In genomic region chr11:119273186-119273930, GRCm38 (mm10) we compare ENCODE assay signal across 12 mouse cellular contexts. TPM values are rescaled to one million over a fixed set of nuclear protein-coding genes. Genes with fewer than 3 reads are reported as not detected.
DNase-seq lines count a peak whose midpoint lies in the region; ATAC-seq and TF ChIP-seq lines count a peak whose summit lies in the region.
"Had no signal": no experiment of that assay in that cellular context is flagged by ENCODE, and none has a peak within 500 bp of the region (broad histone marks: within the 10 kb centered on the region; RNA-seq: fewer than 3 reads in every experiment).

No protein-coding gene starts in this region.

- peak; percentile 13; the same call in 1 of the 2 replicates for ATAC-seq in lung, postnatal 0 days
- no peak for ATAC-seq in hindbrain, embryonic 16.5 days
- ATAC-seq: midbrain, embryonic 16.5 days had no signal

- no peak overlapping the region for H3K4me3 ChIP-seq in heart, adult 2 months
- H3K4me3 ChIP-seq in heart, embryonic 10.5 days: no peak overlapping the region
- no peak overlapping the region for H3K4me3 ChIP-seq in lung, postnatal 0 days (ENCODE audit: low read depth, low read length)
- no peak overlapping the region for H3K4me3 ChIP-seq in bone marrow, adult 2 months (replicated peaks; ENCODE audit: control insufficient read depth, low read depth, low read length)
- no peak overlapping the region for H3K4me3 ChIP-seq in small intestine, adult 2 months (ENCODE audit: low read depth, low read length)
- H3K4me3 ChIP-seq in hindbrain, embryonic 16.5 days (ENCODE audit: low read length): no peak overlapping the region
- H3K4me3 ChIP-seq: forebrain, embryonic 12.5 days; hindbrain, embryonic 10.5 days; liver, embryonic 15.5 days had no signal

- H3K79me2 ChIP-seq in heart, adult 2 months (replicated peaks; ENCODE audit: control insufficient read depth, insufficient read depth, low read length): no peaks in the 10 kb centered on the region

- no peak for TF ChIP-seq EP300 in heart, adult 2 months (IDR thresholded peaks at IDR 0.05; ENCODE audit: insufficient read depth, low read depth, low read length)
- TF ChIP-seq EP300 in lung, postnatal 0 days (IDR thresholded peaks at IDR 0.05): no peak

- TF ChIP-seq CTCF in heart, adult 2 months (IDR thresholded peaks at IDR 0.05): peak; percentile 52
- TF ChIP-seq CTCF in lung, postnatal 0 days (IDR thresholded peaks at IDR 0.05): peak; percentile 46; the same call in 1 of the 2 replicates
- TF ChIP-seq CTCF in bone marrow, adult 2 months (IDR thresholded peaks at IDR 0.05; ENCODE audit: control insufficient read depth, insufficient read depth, low read length): peak; percentile 38; the same call in 1 of the 2 replicates
- peak; percentile 32; the same call in 1 of the 2 replicates for TF ChIP-seq CTCF in small intestine, adult 2 months (IDR thresholded peaks at IDR 0.05; ENCODE audit: extremely low read depth, insufficient read length, insufficient replicate concordance, low read depth, low read length)

- no peaks in the 10 kb centered on the region for H3K4me1 ChIP-seq in heart, adult 2 months (ENCODE audit: control insufficient read depth, insufficient read depth, low read length)
- peaks cover 32% of the 10 kb centered on the region for H3K4me1 ChIP-seq in heart, embryonic 10.5 days
- peaks cover 2% of the 10 kb centered on the region; the same call in 1 of the 2 replicates for H3K4me1 ChIP-seq in lung, postnatal 0 days (ENCODE audit: insufficient read depth, low read depth, low read length)
- no peaks in the 10 kb centered on the region for H3K4me1 ChIP-seq in bone marrow, adult 2 months (ENCODE audit: control insufficient read depth, insufficient read depth, low read length)
- no peaks in the 10 kb centered on the region for H3K4me1 ChIP-seq in small intestine, adult 2 months (ENCODE audit: control insufficient read depth, insufficient read depth, insufficient read length, low read length)
- peaks cover 7% of the 10 kb centered on the region for H3K4me1 ChIP-seq in hindbrain, embryonic 16.5 days (ENCODE audit: control insufficient read depth, insufficient read depth, low read depth, low read length)

- DNase-seq in heart, adult 2 months: no peak
- no peak for DNase-seq in heart, embryonic 10.5 days (ENCODE audit: low spot score)
- DNase-seq in lung, postnatal 0 days (ENCODE audit: low spot score): peak; percentile 12
- no peak for DNase-seq in lung, postnatal 36 days
- DNase-seq in embryo, embryonic 9.5 days (ENCODE audit: extremely low spot score): no peak

- intact Hi-C loops in heart, adult 2 months (cut with DNase I): no loop called here

- H3K9ac ChIP-seq in heart, adult 2 months (ENCODE audit: low read depth, low read length): no peak overlapping the region
- no peak overlapping the region for H3K9ac ChIP-seq in lung, postnatal 0 days (replicated peaks; ENCODE audit: low read depth)
- H3K9ac ChIP-seq in hindbrain, embryonic 16.5 days (ENCODE audit: low read depth, low read length): no peak overlapping the region
- H3K9ac ChIP-seq: forebrain, embryonic 12.5 days; liver, embryonic 15.5 days had no signal

- WGBS in heart, adult 2 months: 84% methylated on average over 8 of the region's 8 CpGs
- WGBS in heart, embryonic 10.5 days: 82% methylated on average over 8 of the region's 8 CpGs
- 89% methylated on average over 8 of the region's 8 CpGs for WGBS in lung, postnatal 0 days
- WGBS in bone marrow, adult 2 months: 85% methylated on average over 8 of the region's 8 CpGs
- 86% methylated on average over 8 of the region's 8 CpGs for WGBS in small intestine, adult 2 months
- WGBS in hindbrain, embryonic 16.5 days: 90% methylated on average over 8 of the region's 8 CpGs

- H3K36me3 ChIP-seq in heart, adult 2 months (ENCODE audit: control insufficient read depth, insufficient read depth, low read length): no peaks in the 10 kb centered on the region
- peaks cover 71% of the 10 kb centered on the region for H3K36me3 ChIP-seq in heart, embryonic 10.5 days
- no peaks in the 10 kb centered on the region for H3K36me3 ChIP-seq in lung, postnatal 0 days (ENCODE audit: insufficient read depth, low read length)
- H3K36me3 ChIP-seq in small intestine, adult 2 months (ENCODE audit: control insufficient read depth, insufficient read depth, low read length): peaks cover 6% of the 10 kb centered on the region
- peaks cover 26% of the 10 kb centered on the region for H3K36me3 ChIP-seq in hindbrain, embryonic 16.5 days (ENCODE audit: control insufficient read depth, insufficient read depth, low read length)

- H3K4me2 ChIP-seq in lung, postnatal 0 days (replicated peaks; ENCODE audit: low read depth, low read length): no peak overlapping the region
- no peak overlapping the region for H3K4me2 ChIP-seq in hindbrain, embryonic 16.5 days (ENCODE audit: low read length)
- H3K4me2 ChIP-seq: forebrain, embryonic 12.5 days; liver, embryonic 15.5 days had no signal

- no peak overlapping the region for H3K27ac ChIP-seq in heart, adult 2 months
- H3K27ac ChIP-seq in heart, embryonic 10.5 days: no peak overlapping the region
- H3K27ac ChIP-seq in lung, postnatal 0 days (ENCODE audit: low read length): no peak overlapping the region
- no peak overlapping the region for H3K27ac ChIP-seq in bone marrow, adult 2 months (ENCODE audit: control insufficient read depth, insufficient read depth, low read depth, low read length, poor library complexity)
- H3K27ac ChIP-seq in small intestine, adult 2 months (ENCODE audit: insufficient read depth, low read depth, low read length): no peak overlapping the region
- H3K27ac ChIP-seq in hindbrain, embryonic 16.5 days (ENCODE audit: low read depth, low read length): no peak overlapping the region
- H3K27ac ChIP-seq: forebrain, embryonic 12.5 days; hindbrain, embryonic 10.5 days; liver, embryonic 15.5 days had no signal

- no peaks in the 10 kb centered on the region for H3K9me3 ChIP-seq in heart, embryonic 10.5 days
- no peaks in the 10 kb centered on the region for H3K9me3 ChIP-seq in lung, postnatal 0 days (ENCODE audit: low read length)
- H3K9me3 ChIP-seq in hindbrain, embryonic 16.5 days (ENCODE audit: control insufficient read depth, low read length): no peaks in the 10 kb centered on the region
- H3K9me3 ChIP-seq: forebrain, embryonic 12.5 days; hindbrain, embryonic 10.5 days; liver, embryonic 15.5 days had no signal

- no peak for TF ChIP-seq POLR2A in heart, adult 2 months (IDR thresholded peaks at IDR 0.05; ENCODE audit: insufficient read depth, low read depth, low read length)
- TF ChIP-seq POLR2A in bone marrow, adult 2 months (IDR thresholded peaks at IDR 0.05; ENCODE audit: borderline replicate concordance, control insufficient read depth, low read depth, low read length): no peak
- no peak for TF ChIP-seq POLR2A in small intestine, adult 2 months (IDR thresholded peaks at IDR 0.05; ENCODE audit: low read depth, low read length)

- H3K27me3 ChIP-seq in heart, adult 2 months (ENCODE audit: control insufficient read depth, insufficient read depth, low read length): no peaks in the 10 kb centered on the region
- H3K27me3 ChIP-seq in heart, embryonic 10.5 days (ENCODE audit: insufficient read depth, poor library complexity, severe bottlenecking): no peaks in the 10 kb centered on the region
- H3K27me3 ChIP-seq in lung, postnatal 0 days (replicated peaks; ENCODE audit: insufficient read depth, low read length): no peaks in the 10 kb centered on the region
- H3K27me3 ChIP-seq in small intestine, adult 2 months (ENCODE audit: control insufficient read depth, insufficient read depth, low read length): no peaks in the 10 kb centered on the region
- no peaks in the 10 kb centered on the region for H3K27me3 ChIP-seq in hindbrain, embryonic 16.5 days (replicated peaks; ENCODE audit: control insufficient read depth, insufficient read depth, low read length)
- H3K27me3 ChIP-seq: forebrain, embryonic 12.5 days; liver, embryonic 15.5 days had no signal

RNA-seq across cellular contexts. Expression of gene Gaa, which starts 5.7 kb away (rescaled TPM):
- 100 to 1,000 TPM in 1 of 2 experiments, 10 to 100 TPM in 1; 89.3 to 102 TPM for total RNA-seq in heart, adult 2 months (2021)
- polyA plus RNA-seq in heart, adult 2 months (2012; rRNA removed): 165 and 186 TPM in 2 replicates
- polyA plus RNA-seq in heart, embryonic 10.5 days (2016; fragmentation: Nextera tagmentation; extraction: Ambion mirVana): 57.3 and 97.3 TPM in 2 replicates
- 39.1 and 45.1 TPM in 2 replicates for polyA plus RNA-seq in lung, postnatal 0 days (2015; fragmentation: Nextera tagmentation; extraction: Ambion mirVana)
- polyA plus RNA-seq in bone marrow, adult 2 months (2011; ENCODE audit: insufficient read depth, insufficient read length, low replicate concordance, missing spikeins): 6.5 and 18.1 TPM in 2 replicates
- polyA plus RNA-seq in small intestine, adult 2 months (2012; rRNA removed): 35.8 TPM in 2 replicates
- 121 and 131 TPM in 2 replicates for polyA plus RNA-seq in hindbrain, embryonic 16.5 days (2015; fragmentation: Nextera tagmentation; extraction: Ambion mirVana)

RNA-seq across cellular contexts. Expression of gene Eif4a3, which starts 26.5 kb away (rescaled TPM):
- total RNA-seq in heart, adult 2 months (2021): 10 to 100 TPM; 60.5 to 67.3 TPM
- 59.9 and 95.2 TPM in 2 replicates for polyA plus RNA-seq in heart, adult 2 months (2012; rRNA removed)
- 366 and 405 TPM in 2 replicates for polyA plus RNA-seq in heart, embryonic 10.5 days (2016; fragmentation: Nextera tagmentation; extraction: Ambion mirVana)
- 187 and 207 TPM in 2 replicates for polyA plus RNA-seq in lung, postnatal 0 days (2015; fragmentation: Nextera tagmentation; extraction: Ambion mirVana)
- polyA plus RNA-seq in bone marrow, adult 2 months (2011; ENCODE audit: insufficient read depth, insufficient read length, low replicate concordance, missing spikeins): 144 and 147 TPM in 2 replicates
- 27.7 and 56.5 TPM in 2 replicates for polyA plus RNA-seq in small intestine, adult 2 months (2012; rRNA removed)
- 241 and 243 TPM in 2 replicates for polyA plus RNA-seq in hindbrain, embryonic 16.5 days (2015; fragmentation: Nextera tagmentation; extraction: Ambion mirVana)

RNA-seq across cellular contexts. Expression of gene Card14, which starts 34.2 kb away (rescaled TPM):
- under 1 TPM in 1 of 2 experiments, not detected in 1; 0.11 TPM for total RNA-seq in heart, adult 2 months (2021)
- 0.12 and 0.33 TPM in 2 replicates for polyA plus RNA-seq in heart, adult 2 months (2012; rRNA removed)
- 0.24 and 0.48 TPM in 2 replicates for polyA plus RNA-seq in heart, embryonic 10.5 days (2016; fragmentation: Nextera tagmentation; extraction: Ambion mirVana)
- polyA plus RNA-seq in lung, postnatal 0 days (2015; fragmentation: Nextera tagmentation; extraction: Ambion mirVana): 0.06 TPM in 1 of 2 replicates, not detected in the other
- polyA plus RNA-seq in bone marrow, adult 2 months (2011; ENCODE audit: insufficient read depth, insufficient read length, low replicate concordance, missing spikeins): not detected in 2 replicates
- 3.5 and 7.1 TPM in 2 replicates for polyA plus RNA-seq in small intestine, adult 2 months (2012; rRNA removed)
- polyA plus RNA-seq in hindbrain, embryonic 16.5 days (2015; fragmentation: Nextera tagmentation; extraction: Ambion mirVana): 0.50 and 0.55 TPM in 2 replicates

RNA-seq across cellular contexts. Expression of gene Ccdc40, which starts 45.0 kb away (rescaled TPM):
- total RNA-seq in heart, adult 2 months (2021): under 1 TPM in 1 of 2 experiments, not detected in 1; 0.21 TPM
- 0.44 and 0.59 TPM in 2 replicates for polyA plus RNA-seq in heart, adult 2 months (2012; rRNA removed)
- 4.6 and 9.3 TPM in 2 replicates for polyA plus RNA-seq in heart, embryonic 10.5 days (2016; fragmentation: Nextera tagmentation; extraction: Ambion mirVana)
- polyA plus RNA-seq in lung, postnatal 0 days (2015; fragmentation: Nextera tagmentation; extraction: Ambion mirVana): 6.1 and 6.3 TPM in 2 replicates
- 0.90 TPM in 1 of 2 replicates, not detected in the other for polyA plus RNA-seq in bone marrow, adult 2 months (2011; ENCODE audit: insufficient read depth, insufficient read length, low replicate concordance, missing spikeins)
- 0.18 and 0.20 TPM in 2 replicates for polyA plus RNA-seq in small intestine, adult 2 months (2012; rRNA removed)
- 16.5 and 17.2 TPM in 2 replicates for polyA plus RNA-seq in hindbrain, embryonic 16.5 days (2015; fragmentation: Nextera tagmentation; extraction: Ambion mirVana)

RNA-seq across cellular contexts. Expression of gene Tbc1d16, which starts 45.1 kb away (rescaled TPM):
- 10 to 100 TPM; 61.0 to 73.7 TPM for total RNA-seq in heart, adult 2 months (2021)
- polyA plus RNA-seq in heart, adult 2 months (2012; rRNA removed): 26.0 and 53.7 TPM in 2 replicates
- polyA plus RNA-seq in heart, embryonic 10.5 days (2016; fragmentation: Nextera tagmentation; extraction: Ambion mirVana): 7.4 and 8.6 TPM in 2 replicates
- 11.9 and 12.9 TPM in 2 replicates for polyA plus RNA-seq in lung, postnatal 0 days (2015; fragmentation: Nextera tagmentation; extraction: Ambion mirVana)
- 0.74 and 1.2 TPM in 2 replicates for polyA plus RNA-seq in bone marrow, adult 2 months (2011; ENCODE audit: insufficient read depth, insufficient read length, low replicate concordance, missing spikeins)
- 4.3 and 5.0 TPM in 2 replicates for polyA plus RNA-seq in small intestine, adult 2 months (2012; rRNA removed)
- polyA plus RNA-seq in hindbrain, embryonic 16.5 days (2015; fragmentation: Nextera tagmentation; extraction: Ambion mirVana): 47.9 and 54.9 TPM in 2 replicates
